Mouse (Mus musculus) lung, adult 2 months (tissue): Measurements from ENCODE around the gene Adap1. TPM values are rescaled to one million over a fixed set of nuclear protein-coding genes. Genes with fewer than 3 reads are reported as not detected.

ENCODE experiments used
- DNase-seq: peaks from one replicate; pipeline ENCODE4 v3.0.0; 2022
- H3K4me1 ChIP-seq: fragments of 200-500 bp; 2 replicates; pipeline ENCODE4 v1.6.1; 2011; ENCODE audit warnings: low read length; ENCODE audit not compliant: control insufficient read depth, insufficient read depth
- H3K4me3 ChIP-seq: fragments of 200-500 bp; replicated peaks from 2 replicates; pipeline ENCODE3; 2011; ENCODE audit warnings: low read depth, mild to moderate bottlenecking, control low read depth, low read length; ENCODE audit errors: extremely low read depth
- CTCF ChIP-seq: fragments of 200-500 bp; IDR thresholded peaks from 2 replicates; pipeline ENCODE4 v1.5.1; 2011; ENCODE audit warnings: mild to moderate bottlenecking, low read length, control low read depth; ENCODE audit not compliant: insufficient read depth
- POLR2A ChIP-seq: fragments of 200-500 bp; IDR thresholded peaks from 2 replicates; pipeline ENCODE4 v1.6.1; 2011; ENCODE audit warnings: low read depth, mild to moderate bottlenecking, control low read depth, low read length, borderline replicate concordance; ENCODE audit errors: extremely low read depth
- WGBS: fragments of 180-500 bp; shearing (Covaris S2); methylation state at CpG from one replicate; pipeline ENCODE4 v1.1.7; 2018; 5-methylcytosine and 5-hydroxymethylcytosine counted together
- polyA plus RNA-seq: library from polyadenylated mRNA; depleted of rRNA; stranded (reverse); fragments of >200 nt; gene quantifications from 2 replicates; pipeline ENCODE4 v1.2.3, GENCODE M21; 2012; rRNA removed

Adap1 gene
- polyA plus RNA-seq, 1 experiment = 13.8 TPM

- no peak for TF ChIP-seq CTCF
- TF ChIP-seq POLR2A = no peak
- H3K4me3 ChIP-seq = no peak overlapping the region
- H3K4me1 ChIP-seq = no peaks in the 10 kb centered on the region
- WGBS = 93% methylated on average over 4 of the region's 4 CpGs
- DNase-seq = no peak
These were observed 98.2 kb downstream of the Adap1 start for GRCm38 (mm10) chr5:139227236-139227635.

GRCm38 (mm10) chr5:139223331-139223730 lies 102.1 kb downstream of the Adap1 start:
- H3K4me1 ChIP-seq = peaks cover 14% of the 10 kb centered on the region
- H3K4me3 ChIP-seq = no peak overlapping the region
- TF ChIP-seq POLR2A = no peak
- TF ChIP-seq CTCF = no peak
- no peak for DNase-seq
- 97% methylated on average over 10 of the region's 10 CpGs for WGBS

Other genes with a start within 250 kb of the Adap1 start
- gene Prkar1b, start 175.6 kb downstream of the Adap1 start, polyA plus RNA-seq = 18.8 and 19.5 TPM in 2 replicates
- gene Dnaaf5, start 175.4 kb downstream of the Adap1 start, polyA plus RNA-seq = 24.5 and 25.6 TPM in 2 replicates
- gene Sun1, start 125.0 kb downstream of the Adap1 start, polyA plus RNA-seq = 48.5 and 57.9 TPM in 2 replicates
- 105 and 162 TPM in 2 replicates for gene Get4, start 73.3 kb downstream of the Adap1 start, polyA plus RNA-seq
- gene Cox19, start 25.8 kb upstream of the Adap1 start, polyA plus RNA-seq = 51.7 and 61.9 TPM in 2 replicates
- 0.33 TPM in 1 of 2 replicates, not detected in the other for gene Cyp2w1, start 27.0 kb upstream of the Adap1 start, polyA plus RNA-seq
- 75.7 and 93.4 TPM in 2 replicates for gene Gpr146, start 52.1 kb upstream of the Adap1 start, polyA plus RNA-seq
- gene C130050O18Rik, start 79.7 kb upstream of the Adap1 start, polyA plus RNA-seq = 7.2 and 9.0 TPM in 2 replicates
- 2.7 and 3.3 TPM in 2 replicates for gene Gper1, start 97.5 kb upstream of the Adap1 start, polyA plus RNA-seq
- gene 3110082I17Rik, start 134.9 kb upstream of the Adap1 start, polyA plus RNA-seq = 12.2 and 14.0 TPM in 2 replicates
- 15.1 and 19.6 TPM in 2 replicates for gene Zfand2a, start 158.9 kb upstream of the Adap1 start, polyA plus RNA-seq
- gene Uncx, start 217.9 kb upstream of the Adap1 start, polyA plus RNA-seq = not detected in 2 replicates